Mouse (Mus musculus): ENCODE data around the gene Arntl.

- TF ChIP-seq EP300 (IDR thresholded peaks at IDR 0.05; ENCODE audit: low read depth) (peak; percentile 51), CTCF (IDR thresholded peaks at IDR 0.05; ENCODE audit: low read depth) (no peak)
Measured at GRCm38 (mm10) chr7:113206644-113207470, at the start of gene Arntl.

Measured in liver, embryonic 14.5 days (tissue).